Mouse (Mus musculus) thymus, postnatal 36 days (tissue): ENCODE results near the gene Mall.
A peak's percentile ranks its signal among the peaks of the same experiment; 100 is the strongest.

Experiments used
- DNase-seq, 2 experiments: peaks; one replicate each; pipeline ENCODE4 v3.0.0; 2022; ENCODE audit warnings: mixed read lengths in 2 of 2

Mall gene

GRCm38 (mm10) chr2:127728661-127729450, 876 bp downstream of the Mall start:
- DNase-seq = no peak

GRCm38 (mm10) chr2:127728146-127728545, 1.6 kb downstream of the Mall start:
- DNase-seq = no peak

- no peak for DNase-seq
Measured at GRCm38 (mm10) chr2:127723193-127723592, 6.5 kb downstream of the Mall start.

- DNase-seq = no peak
Measured at GRCm38 (mm10) chr2:127722176-127722892, 7.4 kb downstream of the Mall start.

GRCm38 (mm10) chr2:127718839-127719468, 10.8 kb downstream of the Mall start:
- DNase-seq = no peak

GRCm38 (mm10) chr2:127714726-127715125, 15.0 kb downstream of the Mall start:
- no peak for DNase-seq

- DNase-seq = no peak
Measured at GRCm38 (mm10) chr2:127708792-127709191, 20.9 kb downstream of the Mall start.

- no peak for DNase-seq
Measured at GRCm38 (mm10) chr2:127708060-127708459, 21.7 kb downstream of the Mall start.

GRCm38 (mm10) chr2:127705267-127705666, 24.5 kb downstream of the Mall start:
- no peak for DNase-seq

- DNase-seq = no peak
Measured at GRCm38 (mm10) chr2:127689239-127689638, 40.5 kb downstream of the Mall start.

GRCm38 (mm10) chr2:127683687-127684331, 45.9 kb downstream of the Mall start:
- peak; percentile 41 to 54 for DNase-seq

GRCm38 (mm10) chr2:127667843-127668506, 61.8 kb downstream of the Mall start:
- no peak for DNase-seq

- no peak for DNase-seq
Measured at GRCm38 (mm10) chr2:127667015-127667414, 62.7 kb downstream of the Mall start.

- DNase-seq = no peak
Measured at GRCm38 (mm10) chr2:127662708-127663107, 67.0 kb downstream of the Mall start.

- DNase-seq = no peak
Measured at GRCm38 (mm10) chr2:127656086-127656720, 73.5 kb downstream of the Mall start, which contains the start of gene Mal. TSS of gene Mal (minus strand) at chr2:127656695.

GRCm38 (mm10) chr2:127655419-127655818, 74.3 kb downstream of the Mall start:
- no peak for DNase-seq

- no peak for DNase-seq
Measured at GRCm38 (mm10) chr2:127654786-127655185, 74.9 kb downstream of the Mall start.
